Mouse (Mus musculus) hindbrain, embryonic 14.5 days (tissue): ENCODE measurements at regions not wholly inside any gene's neighbourhood (a gene's known extent, or its start where the extent isn't known, plus 50 kb on each side); places are given as distances from the start of the nearest gene placed in this dataset.

ENCODE experiments used
- ATAC-seq: fragments of 200-750 bp; cut with Nextera tagmentation; 2 replicates; pipeline ENCODE4 v1.8.0; 2017; ENCODE audit warnings: moderate number of reproducible peaks, mild to moderate bottlenecking, moderate TSS enrichment, moderate library complexity; ENCODE audit not compliant: low FRiP score
- DNase-seq: peaks from one replicate; pipeline ENCODE4 v3.0.0-alpha.2; 2015; ENCODE audit warnings: low spot score
- H3K27ac ChIP-seq: fragments of 300-500 bp; sonication (generic); 2 replicates; pipeline ENCODE4 v1.5.1; 2014; ENCODE audit warnings: mild to moderate bottlenecking, moderate library complexity
- H3K27me3 ChIP-seq: fragments of 300-500 bp; sonication (generic); 2 replicates; pipeline ENCODE4 v1.6.1; 2014; ENCODE audit warnings: mild to moderate bottlenecking, low read length, mixed read lengths; ENCODE audit not compliant: control insufficient read depth, insufficient read depth
- H3K36me3 ChIP-seq: fragments of 300-500 bp; sonication (generic); replicated peaks from 2 replicates; pipeline ENCODE4 v1.6.1; 2014; ENCODE audit not compliant: control insufficient read depth, insufficient read depth
- H3K4me1 ChIP-seq: fragments of 300-500 bp; sonication (generic); replicated peaks from 2 replicates; pipeline ENCODE4 v1.6.1; 2014; ENCODE audit warnings: antibody characterized with exemption, low read length, mixed read lengths; ENCODE audit not compliant: control insufficient read depth, insufficient read depth
- H3K4me2 ChIP-seq: fragments of 300-500 bp; sonication (generic); replicated peaks from 2 replicates; pipeline ENCODE4 v1.6.1; 2014; ENCODE audit warnings: mild to moderate bottlenecking, moderate library complexity
- H3K4me3 ChIP-seq: fragments of 300-500 bp; sonication (generic); replicated peaks from 2 replicates; pipeline ENCODE4 v1.5.1; 2014; ENCODE audit warnings: mild to moderate bottlenecking, low read length
- H3K9ac ChIP-seq: fragments of 300-500 bp; sonication (generic); 2 replicates; pipeline ENCODE4 v1.6.1; 2014
- H3K9me3 ChIP-seq: fragments of 300-500 bp; sonication (generic); 2 replicates; pipeline ENCODE4 v1.6.1; 2016; ENCODE audit warnings: low read length; ENCODE audit not compliant: control insufficient read depth
- WGBS: fragments of 180-500 bp; shearing (Covaris S2); extraction: QIAGEN DNeasy Blood & Tissue Kit; methylation state at CpG from one replicate; pipeline ENCODE4 v1.1.7; 2014; 5-methylcytosine and 5-hydroxymethylcytosine counted together

DNA sequence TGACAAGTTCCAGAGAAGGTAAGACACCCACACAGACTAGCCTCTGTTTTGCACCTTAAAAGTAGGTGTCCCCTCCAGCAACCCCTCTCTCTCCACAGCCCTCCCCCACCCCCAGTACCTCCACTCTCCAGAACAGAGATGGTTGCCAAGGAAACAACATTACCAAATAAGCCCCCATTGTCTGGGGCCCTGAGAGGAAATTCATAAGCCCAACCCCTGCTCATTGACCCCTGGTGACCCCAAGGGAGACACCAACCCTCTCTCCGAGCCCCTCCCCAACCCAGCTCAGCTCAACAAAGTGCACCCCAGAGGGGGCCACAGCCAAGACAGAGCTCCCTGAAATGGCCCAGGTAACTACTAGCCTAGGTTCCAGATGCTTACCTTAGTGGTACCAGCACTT is 96.3 kb downstream of the Cryba4 start:
- H3K9ac ChIP-seq = no peak overlapping the region
- H3K27ac ChIP-seq = no peak overlapping the region
- H3K4me3 ChIP-seq = no peak overlapping the region
- H3K36me3 ChIP-seq = no peaks in the 10 kb centered on the region
- H3K4me2 ChIP-seq = no peak overlapping the region
- peaks cover 7% of the 10 kb centered on the region; the same call in 1 of the 2 replicates for H3K27me3 ChIP-seq
- no peaks in the 10 kb centered on the region for H3K9me3 ChIP-seq
- no peak for DNase-seq
- no peak for ATAC-seq
- 7% methylated on average over 1 of the region's 1 CpGs for WGBS
- H3K4me1 ChIP-seq = no peaks in the 10 kb centered on the region

DNA sequence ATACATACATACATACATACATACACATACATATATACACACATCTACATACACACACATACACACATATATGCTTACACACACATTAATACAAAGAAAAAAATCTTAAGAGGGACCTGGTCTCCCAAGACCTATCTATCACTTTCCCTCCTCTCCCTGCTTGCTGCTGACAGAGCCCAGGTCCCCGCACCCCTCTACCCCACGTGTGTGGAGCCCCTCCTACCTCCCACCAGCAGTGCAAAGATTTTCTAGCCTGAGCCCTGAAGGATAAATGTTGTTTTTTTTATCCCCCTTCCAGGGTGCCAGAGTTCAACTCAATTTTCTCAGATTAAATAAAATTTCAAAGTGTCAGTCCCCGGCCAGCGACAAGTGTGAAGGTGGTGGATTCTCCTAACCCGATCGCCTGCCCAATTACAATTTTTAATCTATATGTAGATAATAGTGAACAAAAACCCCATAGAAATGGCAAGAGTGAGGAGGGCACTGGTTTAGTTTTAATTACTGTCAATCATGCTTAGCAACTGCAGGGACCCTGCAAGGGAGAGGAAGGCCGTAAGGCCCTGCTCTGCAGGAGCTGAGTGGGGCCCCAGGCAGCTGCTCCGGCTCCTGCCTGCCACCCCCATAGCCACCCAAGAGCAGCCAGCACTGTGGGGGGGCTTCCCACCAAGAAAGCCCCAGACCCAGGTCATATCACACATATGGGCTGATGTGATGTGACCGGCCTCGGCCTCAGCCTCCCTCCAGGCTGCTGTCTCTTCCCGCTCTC is 85.7 kb downstream of the Cryba4 start:
- H3K9me3 ChIP-seq = no peaks in the 10 kb centered on the region
- H3K36me3 ChIP-seq = no peaks in the 10 kb centered on the region
- ATAC-seq (0 out of 2 replicates have a peak, but pooled peaks have one; percentile 37), DNase-seq (no peak)
- no peaks in the 10 kb centered on the region for H3K27me3 ChIP-seq
- H3K4me1 ChIP-seq = peaks cover 3% of the 10 kb centered on the region
- H3K9ac ChIP-seq = no peak overlapping the region
- 37% methylated on average over 11 of the region's 11 CpGs for WGBS
- no peak overlapping the region for H3K4me2 ChIP-seq
- H3K27ac ChIP-seq = peak overlapping the region; percentile 59; the same call in 1 of the 2 replicates
- no peak overlapping the region for H3K4me3 ChIP-seq

DNA sequence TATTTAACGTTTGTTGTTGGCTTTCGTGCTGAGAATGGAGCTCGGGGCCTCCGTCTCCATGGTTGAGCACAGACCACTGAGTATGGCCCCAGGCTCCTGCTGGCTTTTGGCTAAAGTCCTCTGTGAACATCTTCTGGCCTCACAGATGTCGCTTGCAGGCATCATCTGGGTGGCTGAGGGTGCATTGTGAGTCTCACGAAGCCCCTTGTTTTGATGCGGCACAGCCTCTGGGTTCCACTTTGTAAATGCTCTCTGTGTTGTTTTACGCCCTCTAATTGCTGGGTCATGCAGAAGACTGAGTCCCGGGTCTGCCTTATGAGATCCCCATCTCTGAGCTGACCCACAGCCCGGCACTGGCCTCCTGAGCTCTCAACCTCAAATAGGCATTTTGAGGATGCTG is 84.5 kb downstream of the Cryba4 start:
- WGBS = 42% methylated on average over 10 of the region's 10 CpGs
- H3K9ac ChIP-seq = no peak overlapping the region

DNA sequence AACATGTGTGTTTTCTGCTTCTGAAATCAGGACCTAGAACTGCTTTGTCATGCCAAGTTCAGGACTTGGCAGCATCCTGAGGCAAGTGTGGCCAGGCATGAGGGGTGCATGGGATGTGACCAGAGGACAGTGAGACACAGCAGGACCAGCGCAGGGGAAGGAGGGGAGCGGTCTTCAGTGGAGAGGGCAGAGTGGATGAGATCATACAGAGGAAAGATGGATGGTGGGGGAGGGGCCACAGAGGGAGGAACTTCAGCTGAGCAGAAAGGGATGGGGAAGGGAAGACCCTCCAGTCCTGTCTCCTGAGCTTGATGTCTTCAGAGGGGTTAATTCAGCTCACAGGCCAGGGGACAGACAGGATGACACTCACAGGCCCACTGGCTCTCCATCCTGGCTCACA is 81.0 kb downstream of the Cryba4 start:
- ATAC-seq (no peak), DNase-seq (no peak)
- Histone ChIP-seq H3K4me2 (no peak overlapping the region), H3K27me3 (no peaks in the 10 kb centered on the region), H3K9ac (no peak overlapping the region), H3K27ac (no peak overlapping the region), H3K9me3 (no peaks in the 10 kb centered on the region), H3K4me1 (peaks cover 14% of the 10 kb centered on the region), H3K4me3 (no peak overlapping the region), H3K36me3 (no peaks in the 10 kb centered on the region)
- WGBS = 68% methylated on average over 2 of the region's 2 CpGs

More for the DNA sequence above, 84.5 kb downstream of the Cryba4 start:
- no peak overlapping the region for H3K27ac ChIP-seq
- H3K4me1 ChIP-seq = peaks cover 3% of the 10 kb centered on the region
- no peaks in the 10 kb centered on the region for H3K9me3 ChIP-seq
- DNase-seq (no peak), ATAC-seq (no peak)
- H3K36me3 ChIP-seq = no peaks in the 10 kb centered on the region
- no peak overlapping the region for H3K4me3 ChIP-seq
- no peak overlapping the region for H3K4me2 ChIP-seq
- H3K27me3 ChIP-seq = no peaks in the 10 kb centered on the region

DNA sequence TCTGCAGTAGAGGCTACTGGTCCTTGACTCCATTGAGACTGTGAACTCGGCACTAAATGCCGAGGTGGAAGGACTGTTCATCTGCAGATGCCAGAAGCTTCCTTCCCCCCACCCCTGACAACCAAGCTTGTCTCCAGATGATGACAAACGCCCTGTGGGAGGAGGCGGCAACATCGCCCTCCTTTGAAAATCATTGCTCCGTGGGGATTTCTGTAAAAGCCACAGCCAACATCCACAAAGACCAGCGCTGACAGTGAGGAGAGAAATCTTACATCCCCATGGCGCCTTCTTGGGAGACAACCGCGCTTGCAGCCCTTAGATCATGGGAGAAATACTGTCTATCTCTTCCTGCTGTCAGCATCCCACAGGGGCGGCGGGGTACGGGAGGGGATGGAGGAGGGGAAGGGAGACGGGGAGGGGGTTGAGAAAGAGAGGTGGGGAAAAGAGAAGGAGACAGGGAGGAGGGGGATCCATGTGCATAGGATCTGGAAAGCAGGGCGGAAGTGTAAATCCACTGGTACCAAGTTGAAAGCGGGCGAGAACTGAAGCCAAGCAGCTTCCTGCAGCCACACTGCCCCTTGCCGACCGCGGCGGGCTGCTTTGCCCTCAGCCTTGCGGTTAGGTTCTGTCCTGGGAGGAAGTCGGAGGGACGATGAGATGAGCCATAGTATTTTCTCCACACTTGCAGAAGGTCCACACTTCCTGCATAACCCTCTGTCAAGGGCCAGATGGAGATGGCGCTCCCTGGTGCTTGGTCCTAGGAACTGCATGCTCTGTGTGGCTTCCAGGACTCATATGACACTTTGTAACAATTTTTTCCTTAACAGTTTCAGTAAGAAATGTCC is 72.9 kb downstream of the Cryba4 start:
- Histone ChIP-seq H3K27me3 (no peaks in the 10 kb centered on the region), H3K27ac (no peak overlapping the region), H3K4me1 (peaks cover 15% of the 10 kb centered on the region), H3K36me3 (no peaks in the 10 kb centered on the region), H3K4me3 (no peak overlapping the region; the same call in 1 of the 2 replicates), H3K9ac (0 out of 2 replicates have a peak overlapping the region, but pooled peaks have one; percentile 30), H3K4me2 (peak overlapping the region; percentile 41), H3K9me3 (no peaks in the 10 kb centered on the region)
- no peak for ATAC-seq
- DNase-seq = no peak
- WGBS = 19% methylated on average over 25 of the region's 25 CpGs

DNA sequence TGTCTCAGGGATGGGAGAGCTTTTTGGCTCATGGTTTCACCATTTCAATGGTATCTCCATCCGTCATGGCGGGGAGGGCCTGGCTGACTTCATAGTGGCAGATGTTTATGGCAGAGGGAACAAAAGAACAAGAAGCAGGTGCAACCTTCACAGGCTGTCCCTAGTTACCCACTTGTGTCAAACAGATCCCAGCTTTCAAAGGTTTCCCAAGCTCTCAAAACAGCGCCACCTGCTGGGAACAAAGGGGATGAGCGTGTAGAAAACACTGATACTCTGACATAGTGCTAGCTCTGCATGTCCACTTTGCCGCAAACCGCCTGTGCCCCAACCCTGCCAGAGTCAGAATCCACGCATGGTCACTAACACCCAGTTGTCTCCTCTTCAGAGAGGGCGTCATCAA is 69.5 kb downstream of the Cryba4 start:
- no peaks in the 10 kb centered on the region for H3K9me3 ChIP-seq
- no peak overlapping the region for H3K4me2 ChIP-seq
- 39% methylated on average over 8 of the region's 8 CpGs for WGBS
- H3K36me3 ChIP-seq = no peaks in the 10 kb centered on the region
- ATAC-seq = no peak
- peak; percentile 55 for DNase-seq
- peaks cover 7% of the 10 kb centered on the region; the same call in 1 of the 2 replicates for H3K4me1 ChIP-seq
- H3K4me3 ChIP-seq = no peak overlapping the region
- no peaks in the 10 kb centered on the region for H3K27me3 ChIP-seq
- H3K9ac ChIP-seq = no peak overlapping the region
- H3K27ac ChIP-seq = no peak overlapping the region

DNA sequence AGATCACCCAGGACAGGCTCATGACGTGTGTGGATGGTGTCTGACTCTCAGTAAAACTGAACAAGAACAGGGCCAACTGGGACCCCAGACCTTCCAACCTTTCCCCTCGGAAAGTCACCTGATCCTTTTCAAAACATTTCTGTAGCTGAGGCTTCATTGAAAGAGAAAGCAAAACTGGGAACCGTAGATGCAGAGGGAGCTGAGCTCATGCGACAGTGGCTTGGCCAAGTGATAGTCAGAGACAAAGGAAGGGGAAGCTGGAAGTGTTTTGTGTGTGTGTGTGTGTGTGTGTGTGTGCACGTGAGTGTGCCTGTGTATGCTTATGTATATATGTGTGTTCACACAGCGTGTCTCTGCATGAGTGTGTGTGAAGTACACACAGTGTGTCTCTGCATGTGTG is 56.7 kb downstream of the Cryba4 start:
- 76% methylated on average over 6 of the region's 6 CpGs for WGBS
- Histone ChIP-seq H3K27ac (no peak overlapping the region), H3K9ac (no peak overlapping the region), H3K4me3 (no peak overlapping the region), H3K9me3 (no peaks in the 10 kb centered on the region), H3K4me2 (no peak overlapping the region), H3K4me1 (no peaks in the 10 kb centered on the region), H3K27me3 (no peaks in the 10 kb centered on the region), H3K36me3 (no peaks in the 10 kb centered on the region)
- no peak for DNase-seq
- ATAC-seq = no peak
